Mouse (Mus musculus): ENCODE results near the gene Tcf15. TPM values are rescaled to one million over a fixed set of nuclear protein-coding genes. Genes with fewer than 3 reads are reported as not detected.
A peak's percentile ranks its signal among the peaks of the same experiment; 100 is the strongest.

Tcf15 gene
- polyA plus RNA-seq, 1 experiment from 2014 or later: 13.1 TPM

DNA sequence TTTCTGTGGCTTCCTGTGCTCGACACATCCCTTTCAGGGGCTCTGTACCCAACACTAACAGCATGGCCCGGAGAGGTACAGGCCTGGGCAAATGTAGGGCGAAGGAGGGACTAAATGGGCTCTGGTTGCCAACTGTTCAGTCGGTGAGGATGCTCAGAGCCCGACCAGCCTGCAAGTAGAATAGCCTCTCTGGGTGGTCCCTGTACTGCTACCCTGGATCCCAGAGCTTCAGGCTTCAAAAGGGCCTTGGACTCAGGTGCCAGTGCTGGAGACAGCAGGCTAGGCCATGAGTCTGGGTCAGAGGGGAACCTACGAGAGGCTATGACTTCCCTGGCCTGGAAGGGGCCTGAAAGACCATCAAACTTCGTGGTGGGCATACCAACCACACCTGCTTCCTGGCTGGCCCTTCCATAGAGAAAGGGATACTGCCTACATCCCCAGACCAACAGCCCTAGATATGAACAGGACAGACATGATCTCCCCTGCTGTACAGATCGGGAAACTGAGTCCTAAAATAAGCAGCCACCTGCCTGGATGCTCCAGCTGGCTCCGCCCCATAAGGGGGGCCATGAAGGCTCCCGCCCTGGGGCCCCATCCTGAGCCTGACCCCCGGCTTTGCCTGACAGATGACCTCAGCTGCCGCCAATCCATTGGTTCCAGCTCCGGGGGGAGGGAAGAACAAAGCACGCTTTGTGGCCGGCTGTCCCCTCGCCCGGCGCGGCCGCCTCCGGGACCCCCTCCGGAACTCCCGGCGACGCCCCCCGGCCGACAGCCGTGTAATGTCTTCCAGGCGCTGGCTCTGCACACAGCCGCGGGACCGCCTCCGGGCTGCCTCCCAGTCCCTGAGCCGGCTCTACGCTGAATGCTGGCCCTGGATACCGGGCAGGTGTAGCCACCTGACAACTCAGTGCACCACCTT is 29.0 kb upstream of the Tcf15 start:
- peak overlapping the region; percentile 55 for H3K4me2 ChIP-seq (replicated peaks; ENCODE audit: low read depth, low read length)
- no peaks in the 10 kb centered on the region for H3K36me3 ChIP-seq (ENCODE audit: control insufficient read depth, insufficient read depth, low read length)
- H3K4me3 ChIP-seq (ENCODE audit: low read depth, low read length): peak overlapping the region; percentile 22
- H3K9ac ChIP-seq (ENCODE audit: low read depth, low read length): peak overlapping the region; percentile 41; the same call in 1 of the 2 replicates
- H3K27ac ChIP-seq (ENCODE audit: low read depth, low read length): peak overlapping the region; percentile 45; the same call in 1 of the 2 replicates
- peak; percentile 85 for ATAC-seq (ENCODE audit: low FRiP score)
- 10% methylated on average over 32 of the region's 36 CpGs for WGBS
- H3K27me3 ChIP-seq (ENCODE audit: control insufficient read depth, insufficient read depth, low read length): no peaks in the 10 kb centered on the region
- peaks cover 11% of the 10 kb centered on the region for H3K4me1 ChIP-seq (replicated peaks; ENCODE audit: control insufficient read depth, insufficient read depth, low read length)
- no peaks in the 10 kb centered on the region for H3K9me3 ChIP-seq (ENCODE audit: control insufficient read depth, low read length)
- peak; percentile 78 for DNase-seq (ENCODE audit: low spot score)

DNA sequence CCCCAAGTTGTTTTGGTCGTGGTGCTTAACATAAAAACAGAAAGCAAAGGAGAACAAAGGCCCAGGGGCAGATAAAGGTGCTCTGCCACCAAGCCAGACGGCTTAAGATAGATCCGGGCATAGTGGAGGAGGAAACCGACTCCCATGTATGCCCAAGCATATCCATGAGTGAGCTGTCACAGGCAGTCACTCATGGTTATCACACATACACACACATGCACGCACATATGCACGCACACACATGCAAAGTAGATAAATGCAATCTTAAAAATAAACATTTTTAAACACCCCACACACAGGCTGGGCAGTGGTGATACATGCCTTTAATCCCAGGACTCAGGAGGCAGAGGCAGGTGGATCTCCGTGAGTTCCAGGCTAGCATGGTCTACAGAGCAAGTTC is 25.7 kb upstream of the Tcf15 start:
- WGBS: 88% methylated on average over 7 of the region's 7 CpGs
- Histone ChIP-seq H3K27me3 (ENCODE audit: control insufficient read depth, insufficient read depth, low read length) (no peaks in the 10 kb centered on the region), H3K4me1 (replicated peaks; ENCODE audit: control insufficient read depth, insufficient read depth, low read length) (peaks cover 11% of the 10 kb centered on the region), H3K36me3 (ENCODE audit: control insufficient read depth, insufficient read depth, low read length) (no peaks in the 10 kb centered on the region), H3K27ac (ENCODE audit: low read depth, low read length) (no peak overlapping the region), H3K4me2 (replicated peaks; ENCODE audit: low read depth, low read length) (no peak overlapping the region), H3K9ac (ENCODE audit: low read depth, low read length) (no peak overlapping the region), H3K4me3 (ENCODE audit: low read depth, low read length) (no peak overlapping the region), H3K9me3 (ENCODE audit: control insufficient read depth, low read length) (no peaks in the 10 kb centered on the region)
- no peak for DNase-seq (ENCODE audit: low spot score)
- ATAC-seq (ENCODE audit: low FRiP score): no peak

DNA sequence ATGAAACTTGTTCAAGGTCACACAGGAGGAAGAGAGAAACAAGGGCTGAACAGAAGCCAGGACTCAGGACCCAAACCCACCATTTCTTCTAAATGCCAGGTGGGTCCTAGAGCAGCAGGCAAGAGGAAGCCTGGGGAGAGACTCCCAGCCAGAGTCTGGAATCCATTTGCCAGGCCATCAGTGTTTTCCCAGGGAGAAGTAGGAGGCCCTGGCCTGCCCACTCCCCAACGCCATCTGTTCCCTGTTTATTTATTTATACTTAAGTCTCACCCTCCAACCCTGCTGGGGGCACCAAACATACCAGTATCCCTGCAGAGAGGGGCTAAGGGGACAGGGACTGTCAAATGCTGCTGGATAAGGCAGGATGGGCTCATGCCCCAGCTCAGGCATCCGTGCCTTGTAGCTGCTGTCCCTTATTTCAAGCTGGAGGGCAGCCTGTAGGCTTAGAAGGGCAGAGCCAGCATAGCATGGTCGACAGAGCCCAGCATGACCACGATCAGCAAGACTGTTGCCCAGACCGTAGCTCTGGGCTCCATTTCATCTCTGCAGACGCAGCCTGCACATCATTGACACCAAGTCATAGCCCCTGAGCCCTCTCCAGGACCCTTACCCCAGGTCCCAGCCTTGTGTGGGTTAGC is 24.0 kb upstream of the Tcf15 start:
- ATAC-seq (ENCODE audit: low FRiP score) (no peak), DNase-seq (ENCODE audit: low spot score) (no peak)
- H3K4me3 ChIP-seq (ENCODE audit: low read depth, low read length): no peak overlapping the region
- H3K9me3 ChIP-seq (ENCODE audit: control insufficient read depth, low read length): no peaks in the 10 kb centered on the region
- H3K27ac ChIP-seq (ENCODE audit: low read depth, low read length): no peak overlapping the region
- H3K36me3 ChIP-seq (ENCODE audit: control insufficient read depth, insufficient read depth, low read length): no peaks in the 10 kb centered on the region
- peaks cover 8% of the 10 kb centered on the region for H3K4me1 ChIP-seq (replicated peaks; ENCODE audit: control insufficient read depth, insufficient read depth, low read length)
- H3K4me2 ChIP-seq (replicated peaks; ENCODE audit: low read depth, low read length): no peak overlapping the region
- 57% methylated on average over 6 of the region's 6 CpGs for WGBS
- H3K27me3 ChIP-seq (ENCODE audit: control insufficient read depth, insufficient read depth, low read length): no peaks in the 10 kb centered on the region
- no peak overlapping the region for H3K9ac ChIP-seq (ENCODE audit: low read depth, low read length)

DNA sequence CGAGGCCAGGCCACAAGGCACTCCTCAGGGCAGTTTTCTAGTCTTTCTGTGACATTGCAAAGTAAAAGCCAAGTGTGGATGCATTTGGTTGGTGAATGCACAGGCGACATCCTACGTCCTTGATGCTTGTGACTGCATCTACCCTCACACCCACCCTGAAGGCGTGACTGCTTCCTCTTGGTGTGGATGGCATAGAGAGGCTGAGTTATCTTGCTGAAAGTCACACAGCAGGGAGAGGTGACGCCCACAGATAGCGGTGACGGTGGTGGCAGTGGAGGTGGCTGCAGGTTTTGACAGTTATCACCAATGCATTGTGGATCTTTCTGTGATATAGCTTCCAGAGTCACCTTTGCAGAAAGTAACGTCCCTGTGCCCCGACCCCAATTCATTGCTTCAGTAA is 20.5 kb upstream of the Tcf15 start:
- no peak for ATAC-seq (ENCODE audit: low FRiP score)
- Histone ChIP-seq H3K27ac (ENCODE audit: low read depth, low read length) (no peak overlapping the region), H3K4me2 (replicated peaks; ENCODE audit: low read depth, low read length) (no peak overlapping the region), H3K9ac (ENCODE audit: low read depth, low read length) (no peak overlapping the region), H3K9me3 (ENCODE audit: control insufficient read depth, low read length) (no peaks in the 10 kb centered on the region), H3K36me3 (ENCODE audit: control insufficient read depth, insufficient read depth, low read length) (no peaks in the 10 kb centered on the region), H3K4me1 (replicated peaks; ENCODE audit: control insufficient read depth, insufficient read depth, low read length) (no peaks in the 10 kb centered on the region), H3K27me3 (ENCODE audit: control insufficient read depth, insufficient read depth, low read length) (no peaks in the 10 kb centered on the region), H3K4me3 (ENCODE audit: low read depth, low read length) (no peak overlapping the region)
- WGBS: 70% methylated on average over 9 of the region's 9 CpGs
- DNase-seq (ENCODE audit: low spot score): no peak

DNA sequence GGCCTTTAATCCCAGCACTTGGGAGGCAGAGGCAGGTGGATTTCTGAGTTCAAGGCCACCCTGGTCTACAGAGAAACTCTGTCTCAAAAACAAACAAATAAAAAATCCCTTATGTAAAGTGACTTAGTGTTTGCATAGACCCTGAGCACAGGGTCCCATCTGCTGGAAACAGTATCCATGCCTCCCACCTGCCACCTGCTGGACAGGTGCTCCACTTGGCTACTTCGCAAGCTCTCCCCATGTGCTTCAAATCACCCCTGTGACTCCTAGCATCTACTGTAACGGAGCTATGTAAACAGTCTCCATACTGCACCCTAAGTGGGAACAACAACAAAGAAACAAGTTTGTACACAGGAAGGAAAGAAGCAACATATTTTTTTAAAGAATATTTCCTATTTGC is 14.8 kb upstream of the Tcf15 start:
- no peak overlapping the region for H3K9ac ChIP-seq (ENCODE audit: low read depth, low read length)
- no peaks in the 10 kb centered on the region for H3K4me1 ChIP-seq (replicated peaks; ENCODE audit: control insufficient read depth, insufficient read depth, low read length)
- H3K27me3 ChIP-seq (ENCODE audit: control insufficient read depth, insufficient read depth, low read length): no peaks in the 10 kb centered on the region
- H3K4me3 ChIP-seq (ENCODE audit: low read depth, low read length): no peak overlapping the region
- H3K4me2 ChIP-seq (replicated peaks; ENCODE audit: low read depth, low read length): no peak overlapping the region
- DNase-seq (ENCODE audit: low spot score): no peak
- no peak for ATAC-seq (ENCODE audit: low FRiP score)
- 79% methylated on average over 2 of the region's 2 CpGs for WGBS
- no peaks in the 10 kb centered on the region for H3K36me3 ChIP-seq (ENCODE audit: control insufficient read depth, insufficient read depth, low read length)
- H3K27ac ChIP-seq (ENCODE audit: low read depth, low read length): no peak overlapping the region
- no peaks in the 10 kb centered on the region for H3K9me3 ChIP-seq (ENCODE audit: control insufficient read depth, low read length)

DNA sequence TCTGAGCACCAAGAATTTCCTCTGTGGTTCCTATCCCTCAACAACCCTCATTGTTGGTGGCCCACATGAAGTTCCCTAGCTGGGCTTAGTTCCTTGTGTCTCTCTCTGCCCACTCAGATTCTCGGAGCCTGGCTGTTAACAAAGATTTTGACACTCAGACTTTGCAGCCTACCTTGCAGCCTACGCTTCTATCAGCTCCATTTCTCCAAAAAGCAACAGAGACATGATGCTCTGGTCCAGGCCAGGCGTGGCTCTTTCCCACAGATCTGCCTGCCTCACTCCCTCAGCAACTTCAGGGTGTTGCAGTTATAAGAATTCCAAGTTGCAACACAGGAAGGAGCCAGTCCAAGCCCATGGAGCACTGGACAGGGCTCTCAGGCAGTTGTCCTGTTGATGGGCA is 13.6 kb upstream of the Tcf15 start:
- WGBS: 68% methylated on average over 3 of the region's 3 CpGs
- no peak overlapping the region for H3K4me2 ChIP-seq (replicated peaks; ENCODE audit: low read depth, low read length)
- H3K9ac ChIP-seq (ENCODE audit: low read depth, low read length): no peak overlapping the region
- H3K4me1 ChIP-seq (replicated peaks; ENCODE audit: control insufficient read depth, insufficient read depth, low read length): no peaks in the 10 kb centered on the region
- ATAC-seq (ENCODE audit: low FRiP score): no peak
- no peak for DNase-seq (ENCODE audit: low spot score)
- H3K27ac ChIP-seq (ENCODE audit: low read depth, low read length): no peak overlapping the region
- H3K9me3 ChIP-seq (ENCODE audit: control insufficient read depth, low read length): no peaks in the 10 kb centered on the region
- no peak overlapping the region for H3K4me3 ChIP-seq (ENCODE audit: low read depth, low read length)
- no peaks in the 10 kb centered on the region for H3K27me3 ChIP-seq (ENCODE audit: control insufficient read depth, insufficient read depth, low read length)
- H3K36me3 ChIP-seq (ENCODE audit: control insufficient read depth, insufficient read depth, low read length): no peaks in the 10 kb centered on the region

DNA sequence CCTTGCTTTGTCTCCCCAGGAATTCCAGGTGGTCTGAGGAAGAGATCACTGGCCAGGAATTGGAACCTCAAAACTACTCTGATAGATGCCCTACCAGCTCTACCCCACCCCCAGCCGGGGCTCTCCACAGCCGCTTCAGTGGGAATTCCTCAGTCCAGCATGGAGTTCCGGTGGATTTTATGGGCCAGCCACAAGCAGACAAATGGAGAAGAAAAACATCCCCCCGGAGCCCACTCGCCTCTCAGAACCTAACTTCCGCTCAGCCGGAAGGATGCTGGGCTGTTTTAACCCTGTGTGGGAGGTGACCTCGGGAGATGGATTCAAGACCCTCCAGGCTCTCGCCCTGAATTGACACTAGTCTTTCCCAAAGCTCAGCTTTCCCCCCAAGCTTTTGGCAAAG is 11.3 kb upstream of the Tcf15 start:
- Histone ChIP-seq H3K27me3 (ENCODE audit: control insufficient read depth, insufficient read depth, low read length) (no peaks in the 10 kb centered on the region), H3K36me3 (ENCODE audit: control insufficient read depth, insufficient read depth, low read length) (no peaks in the 10 kb centered on the region), H3K4me2 (replicated peaks; ENCODE audit: low read depth, low read length) (no peak overlapping the region), H3K9me3 (ENCODE audit: control insufficient read depth, low read length) (no peaks in the 10 kb centered on the region), H3K27ac (ENCODE audit: low read depth, low read length) (no peak overlapping the region), H3K9ac (ENCODE audit: low read depth, low read length) (no peak overlapping the region), H3K4me3 (ENCODE audit: low read depth, low read length) (no peak overlapping the region), H3K4me1 (replicated peaks; ENCODE audit: control insufficient read depth, insufficient read depth, low read length) (no peaks in the 10 kb centered on the region)
- ATAC-seq (ENCODE audit: low FRiP score) (no peak), DNase-seq (ENCODE audit: low spot score) (no peak)
- WGBS: 53% methylated on average over 9 of the region's 9 CpGs

DNA sequence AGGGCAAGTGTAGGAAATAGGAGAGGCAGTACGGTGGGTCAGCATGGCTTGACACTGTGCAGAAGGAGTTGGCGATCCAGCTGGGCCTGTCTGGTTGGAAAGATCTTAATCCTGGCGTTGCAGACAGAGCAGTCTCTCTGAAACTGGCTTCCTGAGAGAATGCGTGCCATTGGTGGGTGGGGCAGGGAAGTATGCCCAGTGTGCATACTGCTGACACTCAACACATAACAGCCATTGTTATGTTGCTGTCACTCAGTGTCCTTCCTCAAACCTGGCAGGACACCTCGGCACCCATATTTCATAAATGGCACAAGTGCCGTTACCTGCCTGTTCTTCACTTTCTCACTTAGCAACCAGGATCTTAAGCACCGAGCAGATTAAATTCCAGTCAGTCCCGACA is 10.7 kb upstream of the Tcf15 start:
- Histone ChIP-seq H3K4me2 (replicated peaks; ENCODE audit: low read depth, low read length) (no peak overlapping the region), H3K4me1 (replicated peaks; ENCODE audit: control insufficient read depth, insufficient read depth, low read length) (no peaks in the 10 kb centered on the region), H3K27ac (ENCODE audit: low read depth, low read length) (no peak overlapping the region), H3K9ac (ENCODE audit: low read depth, low read length) (no peak overlapping the region), H3K9me3 (ENCODE audit: control insufficient read depth, low read length) (no peaks in the 10 kb centered on the region), H3K4me3 (ENCODE audit: low read depth, low read length) (no peak overlapping the region), H3K27me3 (ENCODE audit: control insufficient read depth, insufficient read depth, low read length) (no peaks in the 10 kb centered on the region), H3K36me3 (ENCODE audit: control insufficient read depth, insufficient read depth, low read length) (no peaks in the 10 kb centered on the region)
- ATAC-seq (ENCODE audit: low FRiP score): no peak
- 88% methylated on average over 8 of the region's 8 CpGs for WGBS
- DNase-seq (ENCODE audit: low spot score): no peak
